Mouse (Mus musculus) kidney, postnatal 10 days (tissue): ENCODE results near the gene Ltv1.

ENCODE experiments used
- DNase-seq: peaks from one replicate; pipeline ENCODE4 v3.0.0; 2021; ENCODE audit warnings: mixed read lengths

Ltv1 gene

GRCm38 (mm10) chr10:13189881-13190280 is 3.1 kb downstream of the Ltv1 start:
- no peak for DNase-seq

DNA sequence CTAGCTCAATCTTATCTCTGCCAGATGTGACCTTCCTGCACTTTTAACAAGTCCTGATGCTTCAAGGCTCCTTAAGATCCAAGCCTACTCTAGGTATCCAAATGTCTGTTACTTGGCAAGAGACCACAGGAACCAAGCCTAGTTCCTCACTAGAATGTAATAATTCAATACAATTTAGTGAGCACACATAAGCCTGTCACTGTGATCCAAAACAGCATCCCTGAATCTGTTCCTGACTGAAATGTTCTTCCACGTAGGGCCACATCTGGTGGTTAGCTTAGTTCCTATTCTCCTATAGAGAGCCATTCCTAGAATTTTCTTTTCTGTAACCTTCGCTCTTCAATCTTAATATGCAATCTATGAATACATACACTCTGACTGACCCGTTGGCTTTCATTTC is 6.2 kb downstream of the Ltv1 start:
- DNase-seq: no peak

DNA sequence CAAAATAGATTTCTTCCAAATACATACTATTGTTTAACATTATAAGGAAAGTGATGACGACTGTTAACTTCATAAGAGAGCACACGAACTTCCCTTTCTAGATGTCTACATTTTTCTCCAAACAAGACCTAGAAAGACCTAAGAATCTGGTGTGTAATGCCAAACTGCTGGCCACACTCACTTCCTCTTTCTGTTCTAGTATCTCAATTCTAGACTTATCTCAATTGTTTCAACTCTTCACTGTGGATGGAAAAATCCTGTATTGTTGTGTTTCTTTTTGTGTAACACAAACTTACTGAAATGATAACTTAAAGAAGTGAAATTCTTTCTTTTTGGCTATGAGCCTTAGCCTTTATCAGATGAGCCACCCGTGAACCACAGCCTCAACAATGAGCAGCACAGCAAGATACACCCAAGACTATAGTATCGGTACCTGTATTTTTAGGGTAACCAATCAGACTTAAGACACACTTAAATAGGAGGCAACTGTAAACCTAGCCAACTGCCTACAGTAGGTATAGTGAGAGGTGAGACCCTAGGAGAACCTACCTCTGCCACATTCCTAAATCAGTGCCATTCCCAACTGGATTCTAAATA is 8.7 kb downstream of the Ltv1 start:
- DNase-seq: no peak

DNA sequence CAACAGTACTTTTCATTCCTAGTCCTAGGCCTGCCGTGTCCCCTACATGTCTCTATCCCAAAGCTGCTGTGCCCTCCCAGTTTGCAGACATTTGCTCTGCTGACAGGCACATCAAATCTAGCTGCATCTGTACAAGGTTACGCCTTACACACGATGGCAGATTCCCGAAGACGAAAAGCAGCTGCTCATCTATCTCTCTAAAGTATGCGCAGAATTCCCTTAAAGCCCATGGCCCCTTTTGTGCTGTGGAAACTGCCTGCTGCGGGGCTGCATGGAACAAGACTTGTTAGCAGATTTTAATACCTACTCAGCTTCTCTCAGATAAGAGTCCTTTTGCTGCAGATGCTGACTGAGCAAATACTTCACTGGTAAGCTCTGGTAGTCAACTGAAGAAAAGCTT is 12.8 kb downstream of the Ltv1 start:
- no peak for DNase-seq

DNA sequence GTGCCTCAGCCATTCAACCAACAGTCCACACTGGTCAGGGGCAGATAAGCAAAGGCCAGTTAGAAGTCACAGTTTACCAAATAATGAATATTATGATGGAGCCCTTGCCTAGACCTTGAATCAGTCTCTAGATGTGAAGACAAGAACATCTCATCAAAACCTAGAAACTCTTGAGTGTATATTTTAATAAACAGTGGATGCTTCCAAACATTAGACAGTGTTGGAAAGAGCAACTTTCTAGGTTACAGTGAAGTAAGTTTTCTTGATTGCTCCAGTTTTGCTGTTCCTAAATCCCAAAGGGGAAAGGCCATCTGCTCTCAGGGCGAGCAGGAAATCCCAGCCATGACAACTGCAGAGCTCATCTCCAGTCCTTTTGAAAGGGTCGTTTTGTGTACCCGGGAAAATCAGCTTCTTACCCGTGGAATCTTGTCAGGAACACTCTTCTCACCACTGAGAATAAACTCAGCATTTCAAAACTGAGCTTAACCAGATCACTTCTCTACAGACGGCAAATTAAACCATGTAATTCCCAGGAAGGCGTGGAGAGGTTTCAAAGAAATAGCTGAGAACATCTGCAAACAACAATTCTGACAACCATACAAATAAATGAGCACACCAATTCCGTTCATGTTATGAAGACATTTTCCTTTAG is 14.9 kb downstream of the Ltv1 start, which contains the start of gene Zc2hc1b:
Gene Zc2hc1b, minus strand, starts transcription at position 51 of the 652 bp plus-strand sequence.
- no peak for DNase-seq

DNA sequence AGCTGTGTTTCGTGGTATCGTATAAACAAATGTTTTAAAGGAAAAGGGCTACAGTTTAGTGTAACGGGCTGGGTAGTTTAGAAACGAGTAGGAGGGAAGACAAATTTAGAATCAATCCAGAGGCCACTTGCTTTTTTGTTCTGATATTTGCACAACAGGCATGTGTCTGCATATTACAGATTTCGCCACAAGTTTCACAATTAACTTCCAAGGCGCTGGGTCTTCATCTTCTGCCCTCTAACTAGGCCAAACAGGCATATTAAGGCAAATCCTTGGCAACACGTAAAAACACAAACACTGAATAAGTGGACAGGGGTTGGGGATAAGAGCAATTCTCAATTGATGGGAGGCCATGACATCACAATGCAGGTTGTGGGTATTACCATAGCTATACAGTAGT is 17.1 kb downstream of the Ltv1 start:
- no peak for DNase-seq

DNA sequence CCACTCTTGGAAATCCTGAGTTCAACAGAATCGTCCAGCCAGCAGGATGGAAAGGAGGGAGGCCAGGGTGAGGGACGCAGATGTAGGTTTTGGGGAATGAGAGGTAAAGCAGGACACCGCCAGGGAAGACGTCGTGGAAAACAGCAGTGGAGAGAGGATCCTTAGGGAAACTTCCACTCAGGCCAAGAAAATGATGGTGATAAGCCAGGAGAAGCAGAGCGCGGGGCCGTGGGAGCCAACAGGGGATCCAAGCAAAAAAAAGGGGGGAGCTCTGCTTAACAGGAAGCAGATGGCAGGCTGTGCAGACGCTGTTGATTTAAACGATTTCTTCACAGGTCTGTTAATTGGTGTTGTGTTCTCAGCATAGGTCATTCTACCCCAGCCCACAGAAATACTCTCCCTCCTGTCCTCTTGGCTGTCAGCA is 20.2 kb downstream of the Ltv1 start:
- DNase-seq: peak; percentile 14

- DNase-seq: no peak
Observed at GRCm38 (mm10) chr10:13171461-13171860, 21.5 kb downstream of the Ltv1 start.

DNA sequence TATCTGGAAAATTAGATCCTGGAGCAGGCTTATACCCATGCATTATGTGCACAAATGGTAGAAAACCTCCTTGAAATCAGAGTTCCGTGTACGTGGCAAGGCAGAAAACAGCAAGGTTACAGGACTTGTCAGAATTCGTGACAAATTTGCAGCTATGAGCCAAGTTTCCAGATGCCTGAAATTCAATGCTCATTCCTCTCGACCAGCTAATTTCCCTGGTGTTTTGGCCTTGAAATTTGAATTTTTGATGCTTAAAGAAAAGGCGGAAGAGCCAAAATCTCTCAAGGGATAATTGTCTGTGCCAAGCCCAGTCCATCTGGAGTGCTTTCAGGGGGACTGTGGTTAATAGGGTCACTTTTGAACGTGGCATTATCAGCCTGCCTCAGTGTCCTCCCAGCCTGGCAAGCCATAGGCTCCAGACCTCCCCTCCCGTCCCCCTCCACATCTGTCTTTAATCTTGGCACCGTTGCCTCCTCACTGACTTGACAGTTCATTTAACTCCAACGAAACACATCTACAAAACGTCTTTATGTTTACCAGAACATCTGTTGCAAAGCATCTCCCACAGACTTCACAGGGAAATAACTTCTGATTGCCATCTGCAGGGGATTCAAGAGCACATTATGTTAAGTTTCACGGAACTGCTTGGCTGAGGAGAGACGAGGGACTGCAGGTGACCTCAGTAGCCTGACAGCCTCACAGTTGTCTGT is 22.1 kb downstream of the Ltv1 start:
- DNase-seq: no peak

DNA sequence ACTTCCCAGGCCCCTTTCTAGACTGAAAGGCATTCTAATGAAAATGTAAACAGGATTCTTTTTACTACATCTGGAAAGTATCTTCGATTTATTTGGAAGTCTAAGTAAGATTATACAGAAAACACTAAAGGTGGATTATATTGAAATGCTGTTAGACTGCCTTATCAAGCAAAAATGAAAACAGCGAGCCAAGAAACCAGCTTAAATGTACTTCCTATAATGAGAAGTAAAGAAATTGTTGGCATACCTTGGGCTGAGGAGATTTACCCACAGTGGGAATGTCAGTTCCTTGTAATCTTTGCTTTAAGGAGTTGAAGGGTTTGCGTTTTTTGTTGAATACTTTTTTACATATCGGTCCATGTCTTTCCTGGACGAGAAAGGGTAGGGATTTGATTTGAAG is 24.5 kb downstream of the Ltv1 start:
- no peak for DNase-seq

GRCm38 (mm10) chr10:13162031-13162430 is 30.9 kb downstream of the Ltv1 start:
- DNase-seq: no peak

DNA sequence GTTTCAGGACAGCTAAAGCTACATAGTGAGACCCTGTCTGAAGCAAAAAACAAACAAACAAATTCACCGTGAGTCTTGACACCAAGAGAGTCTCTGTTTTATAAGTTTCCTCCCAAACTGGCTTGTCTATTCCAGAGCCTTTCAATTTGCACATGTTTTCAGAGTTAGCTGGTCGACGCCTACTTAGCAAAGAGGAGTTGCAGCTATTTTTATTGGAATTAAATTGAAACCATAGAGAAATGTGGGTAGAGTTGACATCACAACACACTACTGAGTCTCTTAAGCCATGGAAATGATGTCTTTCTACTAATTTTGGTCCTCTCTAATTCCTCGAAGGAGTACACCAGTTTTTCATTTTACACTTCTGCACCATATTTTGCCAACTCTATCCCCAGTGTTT is 32.1 kb downstream of the Ltv1 start:
- DNase-seq: no peak

DNA sequence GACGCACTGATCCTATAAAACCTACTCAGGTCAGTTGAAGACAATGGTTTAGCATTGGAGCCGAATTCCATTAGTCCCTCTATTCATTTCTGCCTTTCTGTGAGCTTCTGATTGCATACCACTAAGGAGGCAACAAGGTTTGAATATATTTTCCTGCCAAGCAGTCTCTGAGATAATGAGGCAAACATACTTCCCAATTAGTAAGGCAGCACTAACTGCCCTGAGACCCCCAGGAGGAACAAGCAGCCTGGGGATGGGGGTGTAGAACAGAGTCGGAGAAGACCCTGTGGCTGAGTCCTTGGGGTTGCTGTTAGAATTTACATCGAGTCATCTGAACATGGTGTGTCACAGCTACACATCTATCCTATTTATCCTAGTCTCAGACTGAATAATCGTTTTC is 37.6 kb downstream of the Ltv1 start:
- DNase-seq: no peak

- no peak for DNase-seq
Observed at GRCm38 (mm10) chr10:13152811-13153364, 40.1 kb downstream of the Ltv1 start.

- DNase-seq: peak; percentile 39
Observed at GRCm38 (mm10) chr10:13151353-13151752, 41.6 kb downstream of the Ltv1 start.

DNA sequence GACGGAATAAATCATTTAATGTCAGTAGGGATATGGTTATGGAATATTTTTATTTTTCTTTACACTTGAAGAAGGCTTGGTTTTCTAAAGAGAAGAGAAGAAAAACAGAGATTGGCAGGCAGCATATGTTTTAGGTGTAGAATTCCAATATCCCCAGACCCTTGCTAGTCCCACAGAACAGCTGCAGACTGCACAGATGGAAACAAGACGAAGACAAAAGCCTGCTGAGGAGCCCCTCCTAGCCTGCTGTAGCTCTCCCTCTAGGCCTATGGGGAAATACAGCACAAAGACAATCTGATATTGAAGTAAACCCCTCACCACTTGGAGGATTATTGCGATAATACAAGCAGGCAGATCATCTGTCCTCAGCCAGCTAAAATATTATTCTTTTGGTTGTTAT is 42.5 kb downstream of the Ltv1 start:
- DNase-seq: no peak

- no peak for DNase-seq
Observed at GRCm38 (mm10) chr10:13140434-13140833, 52.5 kb downstream of the Ltv1 start.

GRCm38 (mm10) chr10:13137906-13138305 is 55.1 kb downstream of the Ltv1 start:
- DNase-seq: no peak

DNA sequence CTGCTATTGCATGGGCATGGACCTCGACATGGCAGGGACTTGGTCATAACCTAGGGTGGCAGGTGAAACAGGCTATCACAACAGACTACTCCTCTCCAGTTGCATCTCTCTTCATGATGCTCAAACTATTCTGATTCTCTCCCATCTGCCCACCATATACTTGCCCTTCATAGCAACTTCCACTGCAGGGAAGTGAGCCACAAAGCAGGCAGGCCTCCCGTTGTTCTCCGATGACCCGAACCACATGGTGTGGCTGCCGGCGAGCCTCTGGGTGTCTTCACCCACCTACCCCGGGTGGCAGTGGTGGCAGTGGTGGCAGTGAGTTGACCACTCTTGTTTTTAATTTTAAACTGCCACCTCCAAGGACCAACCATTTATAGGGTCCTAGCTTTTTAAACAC is 57.2 kb downstream of the Ltv1 start:
- DNase-seq: no peak

- DNase-seq: no peak
Observed at GRCm38 (mm10) chr10:13135276-13135675, 57.7 kb downstream of the Ltv1 start.

GRCm38 (mm10) chr10:13133850-13134249 is 59.1 kb downstream of the Ltv1 start:
- DNase-seq: no peak
